Comparison of ENCODE assay signal across 7 mouse cellular contexts in the genomic region with DNA sequence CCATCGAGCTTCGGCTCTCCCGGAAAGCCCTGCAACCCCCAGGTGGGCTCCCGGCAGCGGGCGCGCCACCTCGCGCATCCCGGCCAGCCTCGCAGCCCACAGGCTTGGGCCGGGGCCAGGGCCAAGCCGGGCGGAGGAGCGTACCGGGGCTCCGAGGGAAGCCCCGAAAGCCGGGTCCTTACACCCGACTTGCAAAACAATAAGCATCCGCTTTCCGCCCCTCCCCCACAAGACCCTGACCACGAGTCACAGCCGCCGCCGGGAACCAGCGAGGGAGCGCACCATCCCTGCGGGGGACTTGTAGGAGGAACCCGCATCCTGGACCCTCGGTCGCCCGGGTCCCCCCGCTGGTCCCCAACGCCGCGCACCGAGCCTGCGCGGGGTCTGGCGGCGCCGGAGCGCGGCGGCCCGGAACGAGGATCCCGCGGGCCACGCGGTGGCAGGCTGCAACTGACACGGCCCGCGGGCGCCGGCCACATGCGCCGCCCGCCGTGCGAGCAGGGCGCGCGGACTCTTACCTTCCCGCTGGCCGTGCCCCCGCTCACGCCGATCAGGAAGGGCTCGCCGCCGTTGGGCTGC. TPM values are rescaled to one million over a fixed set of nuclear protein-coding genes. Genes with fewer than 3 reads are reported as not detected.
DNase-seq lines count a peak whose midpoint lies in the region; ATAC-seq lines count a peak whose summit lies in the region.

No protein-coding gene starts in this region.

- peak; percentile 37 for ATAC-seq in embryonic facial prominence, embryonic 14.5 days (ENCODE audit: low read depth)
- 0 out of 2 replicates have a peak, but pooled peaks have one; percentile 0 for ATAC-seq in megakaryocyte-erythroid progenitor cell, adult 5-6 weeks (replicated peaks; ENCODE audit: low FRiP score, low TSS enrichment, poor library complexity, severe bottlenecking)

- H3K9me3 ChIP-seq in embryonic facial prominence, embryonic 14.5 days (ENCODE audit: control insufficient read depth, low read length) = no peaks in the 10 kb centered on the region

- peak overlapping the region; percentile 86 for H3K4me3 ChIP-seq in embryonic facial prominence, embryonic 14.5 days (ENCODE audit: low read depth, low read length)

- H3K9ac ChIP-seq in embryonic facial prominence, embryonic 14.5 days (ENCODE audit: low read depth, low read length) = peak overlapping the region; percentile 90

- H3K4me1 ChIP-seq in embryonic facial prominence, embryonic 14.5 days (ENCODE audit: control insufficient read depth, insufficient read depth, low read length) = no peaks in the 10 kb centered on the region

- 0 out of 2 replicates have a peak, but pooled peaks cover 3% of the 10 kb centered on the region for H3K36me3 ChIP-seq in embryonic facial prominence, embryonic 14.5 days (ENCODE audit: control insufficient read depth, insufficient read depth, low read length)

- DNase-seq in ES-CJ7 (ENCODE audit: low read depth, low spot score) = peak; percentile 86
- DNase-seq in adrenal gland, postnatal 25 days = peak; percentile 67
- peak; percentile 83 for DNase-seq in embryonic facial prominence, embryonic 14.5 days (ENCODE audit: low spot score)
- DNase-seq in heart, postnatal 36 days = peak; percentile 44 to 61
- peak; percentile 59 to 63 for DNase-seq in left cerebral cortex, postnatal 36 days (ENCODE audit: low spot score in 2 of 2)
- peak; percentile 84 for DNase-seq in right cerebral cortex, postnatal 4 days

- intact Hi-C loops in heart, postnatal 36 days (cut with DNase I) = loop anchor here (2.0 kb wide), 2 partner anchors 24 to 64 kb away; a partner anchor contains a TSS
- intact Hi-C loops in left cerebral cortex, postnatal 36 days (cut with DNase I) = loop anchor here (5.0 kb wide), 1 partner anchor 42 kb away; no protein-coding TSS in a partner anchor

- peak overlapping the region; percentile 93 for H3K27ac ChIP-seq in embryonic facial prominence, embryonic 14.5 days (replicated peaks; ENCODE audit: low read depth, low read length)

- WGBS in embryonic facial prominence, embryonic 14.5 days = 1% methylated on average over 30 of the region's 73 CpGs

- no peaks in the 10 kb centered on the region; the same call in 1 of the 2 replicates for H3K27me3 ChIP-seq in embryonic facial prominence, embryonic 14.5 days (replicated peaks; ENCODE audit: control insufficient read depth, insufficient read depth, low read length)

- H3K4me2 ChIP-seq in embryonic facial prominence, embryonic 14.5 days (ENCODE audit: low read depth, low read length) = peak overlapping the region; percentile 83

RNA-seq across cellular contexts. Expression of a gene that starts 0.8 kb away (rescaled TPM):
- 47.5 and 53.1 TPM in 2 replicates for total RNA-seq in adrenal gland, postnatal 25 days (2021)
- 54.8 and 56.2 TPM in 2 replicates for polyA plus RNA-seq in embryonic facial prominence, embryonic 14.5 days (2014; fragmentation: Nextera tagmentation; extraction: Ambion mirVana)
- 10 to 100 TPM; 52.8 to 54.2 TPM for total RNA-seq in heart, postnatal 36 days (2021)
- 10 to 100 TPM; 37.4 to 42.5 TPM for total RNA-seq in left cerebral cortex, postnatal 36 days (2021)
- 187 and 249 TPM in 2 replicates for total RNA-seq in megakaryocyte-erythroid progenitor cell, adult 5-6 weeks (2014; fragmentation: Nextera tagmentation)
- total RNA-seq in megakaryocyte-erythroid progenitor cell, adult 5-6 weeks (2017) = 228 and 238 TPM in 2 replicates

RNA-seq across cellular contexts. Expression of a gene that starts 23.8 kb away (rescaled TPM):
- total RNA-seq in adrenal gland, postnatal 25 days (2021) = 151 and 164 TPM in 2 replicates
- polyA plus RNA-seq in embryonic facial prominence, embryonic 14.5 days (2014; fragmentation: Nextera tagmentation; extraction: Ambion mirVana) = 80.6 and 90.0 TPM in 2 replicates
- total RNA-seq in heart, postnatal 36 days (2021) = 10 to 100 TPM; 87.5 to 93.7 TPM
- 10 to 100 TPM; 42.6 to 46.5 TPM for total RNA-seq in left cerebral cortex, postnatal 36 days (2021)
- total RNA-seq in megakaryocyte-erythroid progenitor cell, adult 5-6 weeks (2014; fragmentation: Nextera tagmentation) = 89.8 and 97.2 TPM in 2 replicates
- total RNA-seq in megakaryocyte-erythroid progenitor cell, adult 5-6 weeks (2017) = 150 and 178 TPM in 2 replicates

Comparison
In these comparisons a context has a peak if more than half of its experiments do, and no peak if none do; other contexts are left out.
1. Peak in every context shown above with its lines: DNase-seq, ATAC-seq, H3K4me3 ChIP-seq and H3K27ac ChIP-seq.